Mouse (Mus musculus) forebrain, postnatal 0 days (tissue): Measurements from ENCODE around the gene Tcf7. TPM values are rescaled to one million over a fixed set of nuclear protein-coding genes. Genes with fewer than 3 reads are reported as not detected.

Source experiments
- ATAC-seq: fragments of 200-750 bp; cut with Nextera tagmentation; 2 replicates; pipeline ENCODE4 v1.8.0; 2017; ENCODE audit warnings: mild to moderate bottlenecking, moderate library complexity
- DNase-seq: peaks from one replicate; pipeline ENCODE4 v3.0.0-alpha.2; 2015
- H3K27ac ChIP-seq: fragments of 300-500 bp; sonication (generic); 2 replicates; pipeline ENCODE4 v1.5.1; 2014; ENCODE audit warnings: low read depth, mild to moderate bottlenecking, antibody characterized with exemption, low read length, moderate library complexity, mixed read lengths
- H3K27me3 ChIP-seq: fragments of 300-500 bp; sonication (generic); 2 replicates; pipeline ENCODE4 v1.6.1; 2014; ENCODE audit warnings: mild to moderate bottlenecking, low read length, mixed read lengths; ENCODE audit not compliant: insufficient read depth
- H3K36me3 ChIP-seq: fragments of 300-500 bp; sonication (generic); 2 replicates; pipeline ENCODE4 v1.6.1; 2014; ENCODE audit warnings: mild to moderate bottlenecking, moderate library complexity; ENCODE audit not compliant: insufficient read depth
- H3K4me1 ChIP-seq: fragments of 300-500 bp; sonication (generic); 2 replicates; pipeline ENCODE4 v1.6.1; 2014; ENCODE audit warnings: antibody characterized with exemption; ENCODE audit not compliant: insufficient read depth
- H3K4me2 ChIP-seq: fragments of 300-500 bp; sonication (generic); 2 replicates; pipeline ENCODE4 v1.6.1; 2014; ENCODE audit warnings: low read depth, mild to moderate bottlenecking, moderate library complexity
- H3K4me3 ChIP-seq: fragments of 300-500 bp; sonication (generic); 2 replicates; pipeline ENCODE4 v1.5.1; 2014; ENCODE audit warnings: low read depth, low read length, mixed read lengths
- H3K9ac ChIP-seq: fragments of 300-500 bp; sonication (generic); 2 replicates; pipeline ENCODE4 v1.6.1; 2014; ENCODE audit warnings: mild to moderate bottlenecking
- H3K9me3 ChIP-seq: fragments of 300-500 bp; sonication (generic); 2 replicates; pipeline ENCODE4 v1.6.1; 2016; ENCODE audit warnings: low read length
- CTCF ChIP-seq: sonication (generic); IDR thresholded peaks from 2 replicates; pipeline ENCODE4 v1.5.1; 2016; ENCODE audit warnings: antibody characterized with exemption, control low read depth, low read depth
- WGBS: fragments of 180-500 bp; shearing (Covaris S2); extraction: QIAGEN DNeasy Blood & Tissue Kit; methylation state at CpG from one replicate; pipeline ENCODE4 v1.1.7; 2014; 5-methylcytosine and 5-hydroxymethylcytosine counted together
- polyA plus RNA-seq: library from polyadenylated mRNA; unstranded; fragments of >200 nt; fragmentation: Nextera tagmentation; extraction: Ambion mirVana; gene quantifications from 2 replicates; pipeline ENCODE4 v1.2.1, GENCODE M21; 2015
- total RNA-seq: library from RNA; depleted of rRNA; stranded (reverse); fragments of >200 nt; gene quantifications from 2 replicates; pipeline ENCODE4 v1.2.3, GENCODE M21; 2014

Gene Tcf7
- total and polyA plus RNA-seq, 2 experiments from 2014 or later: 2.3 to 4.4 TPM

- H3K4me1 ChIP-seq: no peaks in the 10 kb centered on the region
- 96% methylated on average over 3 of the region's 3 CpGs for WGBS
- ATAC-seq (no peak), DNase-seq (no peak)
- H3K4me2 ChIP-seq: no peak overlapping the region
- H3K27me3 ChIP-seq: no peaks in the 10 kb centered on the region; the same call in 1 of the 2 replicates
- no peaks in the 10 kb centered on the region for H3K36me3 ChIP-seq
- H3K4me3 ChIP-seq: no peak overlapping the region
- H3K9ac ChIP-seq: no peak overlapping the region
- no peaks in the 10 kb centered on the region for H3K9me3 ChIP-seq
- no peak for TF ChIP-seq CTCF
- no peak overlapping the region for H3K27ac ChIP-seq
These were observed 4.7 kb downstream of the Tcf7 start for GRCm38 (mm10) chr11:52278164-52278563.

DNA sequence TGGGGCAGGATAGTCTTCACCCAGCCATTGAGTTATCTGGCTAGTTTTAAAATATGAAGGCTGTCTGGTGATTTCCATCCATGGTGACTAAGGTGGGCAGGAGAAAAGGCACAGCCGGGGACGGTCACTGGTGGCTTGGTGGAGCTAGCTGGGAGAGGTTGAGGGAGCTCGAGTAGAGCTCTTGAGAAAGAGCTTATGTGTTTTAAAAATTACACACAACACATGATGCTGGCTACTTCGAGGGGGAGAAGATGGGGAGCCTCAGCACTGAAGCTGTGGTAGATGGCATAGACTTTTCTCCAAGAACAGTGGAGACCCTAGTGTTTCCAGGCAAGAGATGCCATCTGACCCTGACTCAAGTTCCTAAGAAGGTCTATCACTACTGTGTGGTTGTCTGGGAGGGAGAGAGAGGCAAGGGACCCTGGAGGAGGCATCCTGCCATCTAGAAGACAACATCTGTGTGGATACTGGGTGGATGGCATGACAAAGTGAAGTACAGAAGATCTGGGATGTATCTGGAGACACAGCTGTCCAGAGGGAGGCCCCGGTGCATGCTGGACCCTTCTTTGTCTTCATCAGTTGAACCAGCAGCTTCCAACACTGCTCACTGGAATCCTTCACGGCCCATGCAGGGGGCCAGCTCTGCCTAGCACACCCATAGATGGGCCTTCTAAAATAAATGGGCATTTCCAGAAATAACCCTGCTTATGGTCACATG, 5.2 kb downstream of the Tcf7 start:
- H3K36me3 ChIP-seq: no peaks in the 10 kb centered on the region
- WGBS: 93% methylated on average over 6 of the region's 6 CpGs

GRCm38 (mm10) chr11:52276961-52277391, 5.8 kb downstream of the Tcf7 start:
- 91% methylated on average over 8 of the region's 8 CpGs for WGBS
- no peak for TF ChIP-seq CTCF
- Histone ChIP-seq H3K27ac (no peak overlapping the region), H3K4me2 (no peak overlapping the region), H3K36me3 (no peaks in the 10 kb centered on the region), H3K9ac (no peak overlapping the region), H3K27me3 (no peaks in the 10 kb centered on the region), H3K9me3 (no peaks in the 10 kb centered on the region), H3K4me3 (no peak overlapping the region), H3K4me1 (no peaks in the 10 kb centered on the region)
- ATAC-seq: no peak
- no peak for DNase-seq

More for the DNA sequence above, 5.2 kb downstream of the Tcf7 start:
- no peak overlapping the region for H3K4me3 ChIP-seq
- no peak for DNase-seq
- H3K4me1 ChIP-seq: no peaks in the 10 kb centered on the region
- TF ChIP-seq CTCF: no peak
- H3K9me3 ChIP-seq: no peaks in the 10 kb centered on the region
- H3K9ac ChIP-seq: no peak overlapping the region
- no peak for ATAC-seq
- no peak overlapping the region for H3K4me2 ChIP-seq
- no peaks in the 10 kb centered on the region for H3K27me3 ChIP-seq
- no peak overlapping the region for H3K27ac ChIP-seq

GRCm38 (mm10) chr11:52275774-52276555, 6.8 kb downstream of the Tcf7 start:
- no peak for DNase-seq
- H3K9me3 ChIP-seq: no peaks in the 10 kb centered on the region
- no peak overlapping the region for H3K4me3 ChIP-seq
- 79% methylated on average over 9 of the region's 9 CpGs for WGBS
- H3K4me2 ChIP-seq: no peak overlapping the region
- no peak for ATAC-seq
- H3K27me3 ChIP-seq: no peaks in the 10 kb centered on the region
- TF ChIP-seq CTCF: no peak
- no peaks in the 10 kb centered on the region for H3K36me3 ChIP-seq
- H3K4me1 ChIP-seq: no peaks in the 10 kb centered on the region
- no peak overlapping the region for H3K27ac ChIP-seq
- no peak overlapping the region for H3K9ac ChIP-seq

DNA sequence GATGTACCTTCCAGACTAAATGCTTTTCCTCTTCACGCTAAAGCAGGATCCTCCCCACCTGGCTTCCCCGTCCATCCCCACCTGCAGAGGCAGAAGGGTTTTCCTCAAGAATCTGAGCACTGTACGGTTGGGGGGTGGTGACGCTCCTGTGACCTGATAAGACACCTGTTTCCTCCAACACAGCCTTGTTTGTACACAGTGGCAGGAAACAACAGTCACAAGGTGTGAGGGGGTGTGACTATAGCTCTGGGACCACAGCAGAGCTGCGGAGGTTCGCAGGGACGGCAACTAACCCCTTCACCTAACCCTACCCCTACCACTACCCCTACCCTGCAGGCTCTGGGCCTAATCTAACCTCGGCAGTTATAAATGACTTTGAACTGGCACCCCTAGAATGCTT, 7.4 kb downstream of the Tcf7 start:
- 87% methylated on average over 8 of the region's 8 CpGs for WGBS
- no peak overlapping the region for H3K4me3 ChIP-seq
- no peak overlapping the region for H3K4me2 ChIP-seq
- no peak for DNase-seq
- H3K27me3 ChIP-seq: no peaks in the 10 kb centered on the region
- no peak for TF ChIP-seq CTCF
- no peaks in the 10 kb centered on the region for H3K4me1 ChIP-seq
- H3K9ac ChIP-seq: no peak overlapping the region
- H3K27ac ChIP-seq: no peak overlapping the region
- ATAC-seq: no peak
- H3K36me3 ChIP-seq: no peaks in the 10 kb centered on the region
- no peaks in the 10 kb centered on the region for H3K9me3 ChIP-seq

GRCm38 (mm10) chr11:52274456-52275112, 8.2 kb downstream of the Tcf7 start:
- 89% methylated on average over 20 of the region's 20 CpGs for WGBS
- H3K9me3 ChIP-seq: no peaks in the 10 kb centered on the region
- ATAC-seq: no peak
- no peak for DNase-seq
- H3K4me1 ChIP-seq: no peaks in the 10 kb centered on the region
- H3K27ac ChIP-seq: no peak overlapping the region
- no peak overlapping the region for H3K9ac ChIP-seq
- no peak overlapping the region for H3K4me3 ChIP-seq
- H3K36me3 ChIP-seq: no peaks in the 10 kb centered on the region
- H3K4me2 ChIP-seq: no peak overlapping the region
- H3K27me3 ChIP-seq: no peaks in the 10 kb centered on the region
- TF ChIP-seq CTCF: no peak

GRCm38 (mm10) chr11:52273942-52274330, 8.9 kb downstream of the Tcf7 start:
- H3K27ac ChIP-seq: no peak overlapping the region
- H3K27me3 ChIP-seq: no peaks in the 10 kb centered on the region
- no peaks in the 10 kb centered on the region for H3K9me3 ChIP-seq
- H3K4me1 ChIP-seq: no peaks in the 10 kb centered on the region
- TF ChIP-seq CTCF: no peak
- H3K36me3 ChIP-seq: no peaks in the 10 kb centered on the region
- WGBS: 76% methylated on average over 4 of the region's 4 CpGs
- H3K4me3 ChIP-seq: no peak overlapping the region
- no peak for ATAC-seq
- no peak for DNase-seq
- H3K9ac ChIP-seq: no peak overlapping the region
- no peak overlapping the region for H3K4me2 ChIP-seq
